Mouse (Mus musculus): ENCODE data around the gene Gtsf1l. TPM values are rescaled to one million over a fixed set of nuclear protein-coding genes. Genes with fewer than 3 reads are reported as not detected.

The Gtsf1l gene
- total RNA-seq (2021) (not detected), polyA plus RNA-seq (2012; rRNA removed) (not detected in 2 replicates)
- long read RNA-seq = 0 reads

DNA sequence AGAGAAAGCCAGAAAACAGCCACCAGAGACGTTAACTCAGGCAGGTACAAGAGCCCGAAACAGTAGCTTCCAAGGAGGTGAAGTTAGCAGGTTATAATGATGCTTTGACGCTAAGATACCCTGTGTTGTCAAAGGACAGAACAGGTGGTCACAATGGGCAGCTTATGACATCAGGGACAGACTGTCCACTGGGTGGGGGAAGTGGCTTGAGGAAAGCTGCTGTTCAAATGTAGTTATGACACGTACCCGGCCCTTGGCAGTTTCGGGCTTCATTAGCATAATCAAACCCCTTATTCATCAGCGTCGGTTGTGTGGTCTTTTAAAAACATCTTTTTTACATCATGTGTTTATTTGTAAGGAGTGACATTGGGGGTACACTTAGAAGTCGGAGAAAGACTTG, at the start of gene Gtsf1l:
Gene Gtsf1l (minus strand): TSS at position 128 of the 400 bp plus-strand sequence.
- no peak for DNase-seq

GRCm38 (mm10) chr2:163136996-163137395, 49.3 kb upstream of the Gtsf1l start:
- no peak for DNase-seq

DNA sequence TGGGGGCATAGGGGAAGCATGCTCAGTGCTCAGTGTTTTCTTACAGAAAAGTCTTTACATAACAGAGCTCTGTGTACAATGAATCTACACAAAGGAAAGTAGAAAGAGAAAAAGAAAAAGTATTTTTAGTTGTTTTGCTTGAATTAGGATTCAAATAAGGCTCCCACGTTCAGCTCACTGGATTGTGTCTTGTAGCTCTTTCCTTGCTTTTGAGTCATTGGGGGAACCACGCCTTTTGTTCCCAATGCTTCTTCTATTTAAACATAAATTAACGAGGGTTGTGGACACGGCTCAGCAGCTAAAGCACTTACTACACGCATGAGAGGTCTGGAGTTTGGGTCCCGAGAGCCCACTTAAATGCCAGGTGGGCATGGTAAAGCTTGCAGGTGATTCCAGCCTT, 48.3 kb upstream of the Gtsf1l start:
- DNase-seq = no peak

DNA sequence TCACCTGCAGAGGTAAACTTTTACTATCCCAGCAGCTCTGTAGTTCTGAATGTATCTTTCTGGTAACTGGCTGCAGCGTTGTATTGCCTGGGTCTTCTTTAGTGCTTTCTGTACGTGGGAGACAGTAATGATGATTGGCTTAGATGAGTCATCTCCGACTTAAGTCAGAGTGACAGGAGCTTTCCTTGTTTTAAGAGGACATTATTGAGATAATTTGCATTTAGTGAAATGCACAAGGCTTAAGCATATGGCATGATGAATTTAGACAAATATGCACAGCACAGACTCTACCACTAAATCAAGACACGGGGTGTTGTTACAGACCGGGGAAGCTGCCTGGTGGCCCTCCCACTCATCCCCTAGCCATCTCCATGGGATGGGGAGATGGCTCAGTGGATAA, 44.7 kb upstream of the Gtsf1l start:
- DNase-seq = no peak

DNA sequence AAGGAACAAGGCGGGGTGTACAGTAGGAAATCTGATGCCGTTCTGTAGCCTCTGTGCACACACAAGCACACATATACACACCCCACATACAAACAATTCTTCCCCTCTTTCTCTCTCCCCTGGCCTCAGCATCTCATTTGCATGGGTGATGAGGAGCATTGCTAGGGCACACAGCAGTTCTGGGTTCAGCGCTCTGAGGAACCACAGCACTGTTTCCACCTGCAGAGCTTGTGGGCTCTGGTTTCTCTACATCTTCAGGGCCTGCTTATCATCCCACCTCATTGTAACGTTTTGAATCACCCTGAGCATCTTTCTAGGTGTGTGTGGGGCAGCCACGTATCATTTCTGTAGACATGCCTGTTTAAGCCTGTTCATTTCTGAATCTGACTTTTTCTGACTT, 43.2 kb upstream of the Gtsf1l start:
- no peak for DNase-seq

GRCm38 (mm10) chr2:163123496-163123895, 35.8 kb upstream of the Gtsf1l start:
- no peak for DNase-seq

DNA sequence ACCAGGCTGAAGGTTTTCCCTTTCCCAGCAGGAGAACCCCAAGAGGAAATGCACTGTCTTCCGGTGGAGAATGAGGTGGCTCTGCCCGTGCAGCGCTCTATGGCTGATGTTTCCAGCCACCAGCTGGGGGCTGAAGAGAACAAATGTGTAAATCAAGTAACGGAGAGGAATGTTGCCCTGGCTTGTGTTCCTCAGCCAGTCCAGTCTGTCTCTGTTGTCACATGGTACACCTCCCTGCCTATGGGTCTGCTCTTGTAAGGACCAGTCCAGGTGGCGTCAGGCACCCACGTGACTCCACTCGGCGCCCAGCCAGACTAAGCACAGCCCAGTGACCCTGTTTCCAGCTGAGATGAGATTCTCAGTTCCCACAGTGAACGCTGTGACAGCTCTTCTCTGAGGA, 34.7 kb upstream of the Gtsf1l start:
- DNase-seq = peak; percentile 57

DNA sequence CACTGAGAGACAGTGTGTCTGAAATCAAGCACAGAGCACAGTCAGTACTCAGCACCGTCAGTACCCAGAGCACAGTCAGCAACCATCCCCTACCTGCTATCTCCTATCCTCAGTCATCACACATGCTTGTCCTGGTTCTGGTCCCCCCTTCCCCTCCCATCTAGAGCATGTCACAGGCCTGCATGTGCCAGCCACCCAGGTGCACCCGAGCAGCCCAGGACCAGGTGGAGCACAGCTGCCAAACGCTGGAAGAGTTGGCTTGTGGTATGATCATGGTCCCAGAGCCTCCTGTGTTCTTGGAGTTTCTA, 33.7 kb upstream of the Gtsf1l start:
- no peak for DNase-seq

DNA sequence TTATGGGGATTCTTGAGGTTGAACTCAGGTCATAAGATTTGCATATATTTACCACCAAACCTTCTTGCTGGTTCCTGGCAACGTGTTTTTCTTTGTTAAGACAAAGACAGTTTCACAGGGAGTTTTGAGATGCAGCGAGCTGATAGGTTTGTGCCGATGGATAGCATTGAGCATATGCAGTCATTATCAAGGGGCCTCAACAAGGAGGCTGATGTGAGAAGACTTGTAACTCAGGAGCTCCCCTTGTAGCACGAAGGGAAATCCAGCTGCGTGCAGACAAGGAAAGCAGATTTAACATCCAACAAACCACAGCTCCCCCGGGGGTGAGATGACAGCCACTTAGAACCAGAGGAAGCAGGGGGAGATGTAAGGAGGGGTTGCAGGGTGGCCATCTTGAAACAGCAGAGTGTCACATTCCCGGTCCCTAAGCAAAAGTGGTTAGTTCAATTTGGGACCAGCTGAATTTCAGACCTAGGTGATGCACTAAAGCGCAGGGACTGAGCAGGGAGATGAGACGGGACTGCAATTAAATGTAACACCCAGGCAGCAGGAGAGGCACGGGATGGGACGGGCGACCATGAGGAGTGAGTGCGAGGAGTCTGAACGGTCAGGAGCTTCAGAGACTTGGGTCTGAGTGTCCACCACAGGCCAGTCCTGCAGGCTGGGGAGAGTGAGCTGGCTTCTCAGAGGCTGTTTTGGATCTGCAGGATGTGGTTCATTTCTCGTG, 33.1 kb upstream of the Gtsf1l start:
- DNase-seq = no peak

DNA sequence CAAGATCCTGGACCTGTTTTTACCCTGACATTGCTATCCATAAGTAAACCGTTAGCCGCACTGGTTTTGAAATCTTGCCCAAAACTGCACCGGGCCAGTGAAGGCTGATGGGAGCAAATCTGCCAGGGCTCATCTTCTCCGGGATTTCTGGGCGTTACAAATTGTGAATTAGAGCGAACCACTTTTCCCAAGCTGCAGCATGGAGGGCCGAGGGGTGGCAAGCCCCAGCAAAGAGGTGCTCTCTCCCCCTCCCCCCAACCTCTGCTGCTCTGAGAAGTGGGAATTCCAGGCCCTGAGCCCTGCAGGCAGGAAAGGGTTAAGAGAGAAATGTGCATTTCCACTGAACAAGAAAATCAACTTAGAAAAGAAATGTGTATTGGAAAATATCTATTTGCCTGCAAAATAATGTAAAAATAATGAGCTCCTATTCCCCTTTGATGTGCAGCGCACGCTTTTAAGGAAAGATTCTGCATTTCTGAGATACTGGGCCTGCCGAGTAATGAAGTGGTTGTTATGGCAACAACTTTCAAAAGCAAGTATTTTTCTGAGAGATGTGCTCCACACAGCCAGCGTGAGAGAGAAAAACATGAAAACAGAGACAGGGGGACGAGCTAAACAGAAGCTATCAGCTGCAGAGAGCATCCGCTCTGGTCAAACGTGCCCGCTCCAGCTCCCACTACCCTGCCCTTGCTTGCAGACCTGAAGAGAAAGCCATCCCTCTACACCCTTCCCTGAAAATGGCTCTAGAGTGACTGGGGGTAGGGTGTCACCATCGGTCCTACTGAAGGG, 24.0 kb upstream of the Gtsf1l start:
- no peak for DNase-seq

DNA sequence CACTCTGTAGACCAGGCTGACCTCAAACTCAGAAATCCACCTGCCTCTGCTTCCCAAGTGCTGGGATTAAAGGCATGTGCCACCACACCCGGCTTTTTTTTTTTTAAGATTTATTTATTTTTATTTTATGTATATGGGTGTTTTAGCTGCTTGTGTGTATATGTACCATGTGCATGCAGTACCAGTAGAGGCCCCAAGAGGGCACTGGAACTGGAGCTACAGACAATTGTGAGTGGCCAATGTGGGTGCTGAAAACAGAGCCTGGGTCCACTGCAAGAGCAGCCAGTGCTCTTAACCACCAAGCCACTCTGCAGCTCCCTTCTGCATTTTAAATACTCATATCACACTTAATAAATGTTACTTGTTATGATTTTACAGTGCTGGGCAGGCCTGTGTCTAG, 23.1 kb upstream of the Gtsf1l start:
- DNase-seq = no peak

DNA sequence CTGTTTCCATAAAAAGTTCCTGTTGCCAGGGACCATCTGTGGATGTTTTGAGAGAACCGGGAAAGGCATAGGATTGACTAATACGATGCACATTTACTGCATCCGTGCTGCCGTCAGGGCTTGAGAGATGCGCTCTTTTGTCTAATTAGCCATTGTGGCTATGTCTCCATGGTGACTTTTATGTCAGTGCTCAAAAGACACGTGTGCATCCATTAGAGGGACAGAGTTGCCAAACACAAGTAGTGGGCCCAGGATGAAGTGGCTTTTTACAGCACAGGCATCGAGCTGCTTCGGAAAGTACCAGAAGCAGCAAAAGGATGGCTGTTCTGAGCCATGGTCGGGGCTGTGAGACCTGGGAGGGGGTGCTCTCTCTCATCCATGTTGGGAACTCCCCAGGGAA, 20.7 kb upstream of the Gtsf1l start:
- no peak for DNase-seq

DNA sequence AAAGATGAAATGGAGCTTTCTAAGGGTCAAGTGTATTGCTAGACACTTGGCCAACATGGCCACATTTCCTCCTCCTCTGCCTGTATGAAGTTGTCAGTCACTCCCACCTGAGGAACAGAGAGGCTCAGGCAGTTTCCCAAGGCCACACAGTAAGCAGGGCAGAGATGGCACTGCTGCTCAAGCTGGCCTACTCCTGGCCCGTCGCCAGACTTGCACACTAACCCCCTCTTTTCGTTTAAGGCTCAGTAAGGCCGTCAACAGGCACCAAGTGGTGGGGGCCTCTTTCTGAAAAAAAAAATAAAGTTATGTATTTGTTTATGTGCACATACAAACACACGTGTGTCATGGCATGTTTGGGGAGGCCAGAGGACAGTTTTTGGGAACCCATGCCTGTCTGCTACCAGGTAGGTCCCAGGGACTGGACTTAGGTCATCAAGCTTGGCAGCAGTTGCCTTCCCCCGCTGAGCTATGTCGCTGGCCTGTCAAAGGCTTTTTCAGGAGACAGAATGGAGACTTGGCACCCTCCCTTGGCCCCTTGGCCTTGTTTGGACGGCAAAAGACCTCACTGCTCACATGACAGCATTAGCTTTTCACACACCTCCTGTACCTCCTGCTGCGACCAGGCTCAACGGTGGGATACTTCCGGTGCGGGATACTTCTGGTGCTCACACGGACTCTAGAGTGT, 16.6 kb upstream of the Gtsf1l start:
- DNase-seq = peak; percentile 13

GRCm38 (mm10) chr2:163102900-163103653, 15.4 kb upstream of the Gtsf1l start:
- no peak for DNase-seq

DNA sequence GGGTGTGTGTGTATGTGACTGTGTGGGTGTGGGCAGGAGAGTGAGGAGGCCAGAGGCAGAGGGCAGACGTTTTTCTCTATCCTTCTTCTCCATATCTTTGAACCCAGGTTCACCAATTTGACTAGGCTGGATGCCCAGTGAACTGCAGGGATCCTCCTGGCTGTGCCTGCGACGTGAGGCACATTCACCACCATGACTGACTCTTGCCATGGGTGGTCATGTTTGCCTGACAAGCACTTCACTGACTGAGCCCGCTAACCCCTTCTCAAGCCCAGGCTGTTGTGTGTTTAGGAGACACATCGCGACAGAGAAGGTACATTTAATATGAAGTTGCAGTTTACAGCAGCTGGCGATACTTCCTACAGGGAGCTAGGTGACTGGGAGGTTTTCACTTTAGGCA, 14.6 kb upstream of the Gtsf1l start:
- DNase-seq = no peak

GRCm38 (mm10) chr2:163101646-163102203, 14.1 kb upstream of the Gtsf1l start:
- peak; percentile 49 for DNase-seq

DNA sequence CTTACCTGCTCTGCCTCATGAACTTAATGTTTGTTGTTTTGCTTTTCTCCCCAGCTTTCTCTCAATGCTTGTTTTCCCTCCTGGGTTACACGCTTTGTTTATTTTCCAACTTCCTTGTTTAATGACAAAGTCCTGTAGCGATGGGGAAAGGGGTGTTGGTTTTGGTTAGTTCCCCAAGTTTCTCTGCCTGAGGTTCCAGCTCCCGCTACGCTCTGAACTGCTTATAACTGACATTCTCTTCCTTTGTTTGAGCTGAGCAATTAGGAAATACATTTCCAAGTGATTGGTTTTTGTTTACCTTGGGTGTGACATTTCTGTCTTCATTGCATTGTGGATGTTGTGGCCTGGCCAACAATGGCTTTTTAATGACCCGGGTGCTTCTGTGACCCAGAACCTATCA, 12.9 kb upstream of the Gtsf1l start:
- no peak for DNase-seq

DNA sequence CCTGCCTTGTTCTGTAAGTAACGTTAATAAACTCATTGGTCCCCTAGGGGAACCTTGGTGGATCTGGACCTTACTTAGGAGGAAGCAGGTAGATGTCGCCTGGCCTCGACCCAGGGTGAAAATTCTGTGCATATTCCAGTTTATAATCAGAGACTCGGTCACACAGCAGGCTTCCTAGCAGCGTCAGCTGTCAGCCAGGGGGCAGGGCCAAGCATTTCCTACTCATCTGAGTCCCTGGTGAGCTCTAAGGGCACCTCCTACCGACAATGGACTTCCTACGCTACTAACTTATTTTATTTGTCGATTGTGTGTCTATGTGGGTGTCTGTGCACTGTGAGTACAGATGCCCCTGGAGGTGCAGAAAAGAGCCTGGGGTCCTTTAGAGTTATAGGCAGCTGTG, 12.3 kb upstream of the Gtsf1l start:
- no peak for DNase-seq

DNA sequence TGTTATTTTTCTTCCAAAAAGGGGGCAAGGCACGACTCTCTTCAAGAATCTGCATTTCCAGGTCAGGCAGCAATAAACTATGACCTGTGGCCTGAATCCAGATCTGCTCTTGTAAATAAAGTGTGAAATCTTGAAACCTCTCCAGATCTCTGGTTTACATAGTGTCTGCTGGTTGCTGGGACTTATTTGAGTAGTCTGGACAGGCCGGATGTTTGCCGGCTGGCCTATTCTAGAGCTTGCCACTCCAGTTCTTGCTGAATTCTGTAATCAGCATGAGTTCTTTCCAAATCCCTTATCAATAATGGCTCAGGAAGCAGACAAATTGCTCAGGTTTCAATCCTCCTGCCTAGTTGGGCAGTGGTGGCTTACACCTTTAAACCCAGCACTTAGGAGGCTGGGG, 8.1 kb upstream of the Gtsf1l start:
- DNase-seq = no peak

DNA sequence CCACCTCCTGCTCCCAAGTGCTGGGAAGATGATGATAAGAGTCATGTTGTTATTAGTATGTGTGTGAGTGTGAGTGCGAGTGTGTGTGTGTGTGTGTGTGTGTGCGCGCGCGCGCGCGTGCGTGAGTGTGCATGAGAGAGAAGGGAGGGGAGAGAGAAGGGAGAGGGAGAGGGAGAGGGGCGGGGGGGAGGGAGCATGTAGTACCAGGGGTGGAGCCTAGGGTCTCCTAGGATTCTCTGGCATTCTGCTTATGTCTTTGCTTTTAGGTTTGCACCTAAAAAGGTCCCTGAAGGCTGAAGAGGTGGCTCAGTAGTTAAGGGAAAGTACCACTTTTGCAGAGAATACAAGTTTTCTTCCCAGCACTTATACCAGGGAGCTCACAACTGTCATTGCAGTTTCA, 7.3 kb upstream of the Gtsf1l start:
- no peak for DNase-seq

GRCm38 (mm10) chr2:163089475-163090123, 1.9 kb upstream of the Gtsf1l start:
- DNase-seq = peak; percentile 55

GRCm38 (mm10) chr2:163086561-163086960, 1.1 kb downstream of the Gtsf1l start:
- no peak for DNase-seq

All from adrenal gland, adult 2 months (tissue).